Mouse (Mus musculus) thymus, adult 2 months (tissue): ENCODE measurements at regions not wholly inside any gene's neighbourhood (a gene's known extent, or its start where the extent isn't known, plus 50 kb on each side); places are given as distances from the start of the nearest gene placed in this dataset.

ENCODE experiments used
- CTCF ChIP-seq: fragments of 200-500 bp; IDR thresholded peaks from 2 replicates; pipeline ENCODE4 v1.5.1; 2012; ENCODE audit warnings: mild to moderate bottlenecking, control low read depth, low read length, moderate library complexity, borderline replicate concordance; ENCODE audit not compliant: control insufficient read depth, poor library complexity, insufficient read depth; ENCODE audit errors: extremely low read depth
- POLR2A ChIP-seq: fragments of 200-500 bp; IDR thresholded peaks from 2 replicates; pipeline ENCODE4 v1.6.1; 2012; ENCODE audit warnings: mild to moderate bottlenecking, low read length, control low read depth, moderate library complexity; ENCODE audit not compliant: control insufficient read depth, poor library complexity, insufficient read depth; ENCODE audit errors: extremely low read depth

- TF ChIP-seq POLR2A (no peak), CTCF (no peak)
Observed at GRCm38 (mm10) chr4:125208136-125208915, 80.7 kb upstream of the Zc3h12a start.
